Mouse (Mus musculus): ENCODE measurements around the gene Ribc2. TPM values are rescaled to one million over a fixed set of nuclear protein-coding genes. Genes with fewer than 3 reads are reported as not detected.

Gene Ribc2
- total RNA-seq, 4 experiments from 2014 or later = 0.32 TPM; not detected in 3

DNA sequence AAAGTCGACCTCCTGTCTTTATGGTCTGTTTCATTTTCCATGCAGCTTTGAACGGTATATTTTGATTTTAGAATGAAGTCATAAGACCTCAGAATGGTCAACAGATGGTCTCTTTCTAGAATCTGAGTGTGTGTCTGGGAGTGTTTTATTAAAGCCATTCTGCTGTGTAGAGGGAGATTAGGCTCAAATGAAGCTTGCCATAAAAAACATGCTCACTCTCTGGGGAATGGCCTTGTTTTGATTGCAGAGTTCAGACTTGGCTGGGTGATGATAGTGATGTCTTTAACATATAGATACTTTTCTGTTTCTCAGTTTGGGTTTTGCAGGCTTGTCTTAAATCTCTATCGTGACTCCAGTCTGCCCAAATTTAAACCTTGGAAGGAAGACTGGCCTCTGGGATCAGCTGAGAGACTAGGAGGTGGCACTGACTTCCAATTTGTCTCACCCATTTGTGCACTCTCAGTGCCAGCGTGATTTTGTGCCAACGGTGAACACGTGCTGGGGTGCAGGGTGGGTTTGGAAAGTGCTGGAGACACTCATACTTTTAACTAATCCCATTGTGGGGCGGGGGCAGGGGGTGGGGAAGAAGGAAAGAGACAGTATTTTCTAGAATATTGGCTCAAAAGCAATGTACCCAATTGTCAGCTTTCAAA is 47.8 kb downstream of the Ribc2 start:
- no peak for DNase-seq (ENCODE audit: low spot score in 2 of 2)

GRCm38 (mm10) chr15:85180368-85180767 is 48.5 kb downstream of the Ribc2 start:
- no peak for DNase-seq (ENCODE audit: low spot score in 2 of 2)

DNA sequence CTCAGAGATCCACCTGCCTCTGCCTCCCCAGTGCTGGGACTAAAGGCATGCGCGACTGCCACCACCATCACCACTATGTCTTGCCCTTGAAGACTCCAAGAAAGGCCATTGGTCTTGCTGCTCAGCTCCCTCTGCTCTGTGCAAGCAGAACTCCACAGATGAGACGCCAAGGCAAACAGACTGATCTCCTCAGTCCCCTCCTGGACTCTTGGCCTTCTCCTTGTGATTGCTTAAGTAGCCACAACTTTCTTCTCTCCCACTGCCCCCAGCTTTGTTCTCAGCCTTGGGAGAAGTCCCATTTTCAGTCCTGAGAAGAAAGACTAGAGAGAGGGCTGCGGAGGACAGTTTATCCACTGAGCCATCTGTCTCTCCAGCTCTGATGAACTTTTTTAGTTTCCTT is 50.2 kb downstream of the Ribc2 start:
- DNase-seq (ENCODE audit: low spot score in 2 of 2) = no peak

DNA sequence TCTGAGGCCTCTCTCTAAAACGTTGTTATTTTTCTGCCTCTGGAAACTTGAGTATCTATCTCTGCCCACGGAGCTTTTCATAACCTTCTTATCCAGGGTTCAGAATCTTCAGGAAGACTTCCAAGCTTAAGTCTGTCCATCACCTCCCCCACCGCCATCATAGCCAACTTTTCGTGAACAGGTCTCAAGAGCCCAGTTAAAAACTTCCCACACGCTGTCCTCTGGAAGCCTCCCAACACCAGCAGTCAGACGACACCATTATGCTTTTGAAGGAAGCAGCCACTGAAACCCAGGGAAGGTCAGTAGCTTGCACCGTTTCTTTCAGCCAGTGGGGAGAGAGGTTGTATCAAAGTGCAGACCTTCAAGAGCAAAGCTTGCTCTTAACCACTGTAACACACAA is 55.0 kb downstream of the Ribc2 start:
- DNase-seq (ENCODE audit: low spot score in 2 of 2) = no peak

- no peak for DNase-seq (ENCODE audit: low spot score in 2 of 2)
Measured at GRCm38 (mm10) chr15:85188167-85188778, 56.4 kb downstream of the Ribc2 start.

Other genes starting within 250 kb of the Ribc2 start
- 1 to 10 TPM; 1.4 to 1.8 (median 1.7) TPM for gene Gm29666, start 212.0 kb upstream of the Ribc2 start, total RNA-seq (2022)
- 10 to 100 TPM; 27.8 to 30.0 (median 28.9) TPM for gene Nup50, start 208.7 kb upstream of the Ribc2 start, total RNA-seq (2022)
- 100 to 1,000 TPM; 105 to 107 (median 107) TPM for gene 5031439G07Rik, start 143.5 kb upstream of the Ribc2 start, total RNA-seq (2022)
- under 1 TPM in 2 of 4 experiments, not detected in 2; 0.35 to 0.44 TPM for gene Upk3a, start 114.9 kb upstream of the Ribc2 start, total RNA-seq (2022)
- 10 to 100 TPM; 21.6 to 29.7 (median 22.1) TPM for gene Fam118a, start 103.1 kb upstream of the Ribc2 start, total RNA-seq (2022)
- gene Smc1b, start 114 bp upstream of the Ribc2 start, total RNA-seq (2022) = under 1 TPM in 1 of 4 experiments, not detected in 3; 0.07 TPM
- 10 to 100 TPM; 11.6 to 14.5 (median 11.9) TPM for gene Fbln1, start 73.9 kb downstream of the Ribc2 start, total RNA-seq (2022)
- gene Atxn10, start 204.2 kb downstream of the Ribc2 start, total RNA-seq (2022) = 100 to 1,000 TPM; 256 to 275 (median 265) TPM